Mouse (Mus musculus): ENCODE data around the gene Mansc4. TPM values are rescaled to one million over a fixed set of nuclear protein-coding genes. Genes with fewer than 3 reads are reported as not detected.
A peak's percentile ranks its signal among the peaks of the same experiment; 100 is the strongest.

The Mansc4 gene
- polyA plus RNA-seq (2014; fragmentation: Nextera tagmentation; extraction: Ambion mirVana) = 0.24 TPM in 2 replicates

DNA sequence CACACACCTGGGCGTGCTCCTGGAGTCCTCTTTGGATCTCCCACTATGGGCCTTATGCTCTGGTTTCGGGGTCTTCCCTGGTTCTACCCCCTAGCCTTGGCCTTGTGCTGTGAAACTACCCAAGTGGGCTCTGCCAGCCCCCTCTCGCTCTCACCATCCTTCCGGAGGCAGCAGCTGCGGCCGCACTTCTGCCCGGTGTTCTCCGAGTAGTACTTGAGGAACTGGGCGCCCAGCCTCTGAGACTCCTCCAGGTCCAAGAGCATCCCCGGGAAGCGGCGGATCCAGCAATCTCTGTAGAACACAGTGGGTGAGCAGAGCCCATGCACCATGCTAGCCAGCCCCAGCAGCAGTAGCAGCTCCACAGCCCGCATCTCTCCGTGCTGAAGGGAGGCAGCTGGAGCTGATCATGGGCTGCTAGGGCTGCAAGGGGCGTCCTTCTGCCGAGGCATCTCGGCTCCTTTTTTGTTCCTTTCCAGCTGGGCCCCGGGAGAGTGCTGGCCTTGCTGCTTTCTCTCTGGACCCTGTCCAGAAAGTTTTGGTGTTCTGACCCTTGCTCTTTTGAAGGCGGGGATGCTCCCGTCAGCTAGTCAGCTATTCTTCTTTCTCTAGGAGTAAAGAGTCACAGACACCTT, at the start of gene Mansc4:
TSS of gene Mansc4 (minus strand) at position 439 of the 632 bp plus-strand sequence.
- WGBS = 9% methylated on average over 20 of the region's 20 CpGs
- Histone ChIP-seq H3K36me3 (ENCODE audit: control insufficient read depth, insufficient read depth, low read length) (no peaks in the 10 kb centered on the region), H3K4me1 (ENCODE audit: control insufficient read depth in 2 of 2, insufficient read depth in 2 of 2, low read length in 2 of 2) (peaks cover 7 to 15% of the 10 kb centered on the region in 2 experiments), H3K27ac (replicated peaks in 1 of 2; ENCODE audit: control insufficient read depth in 1 of 2, insufficient read depth in 1 of 2, low read depth in 2 of 2, low read length in 2 of 2) (no peak within 1 kb of the TSS), H3K4me3 (ENCODE audit: control insufficient read depth in 1 of 2, insufficient read depth in 1 of 2, low read depth in 1 of 2, low read length in 2 of 2) (peak within 1 kb of the TSS; percentile 15 to 16; a peak in 2 of 4 replicates), H3K4me2 (ENCODE audit: low read length) (peak within 1 kb of the TSS; percentile 59), H3K9ac (ENCODE audit: low read length) (peak within 1 kb of the TSS; percentile 55), H3K27me3 (ENCODE audit: control insufficient read depth, insufficient read depth, low read length) (no peaks in the 10 kb centered on the region), H3K9me3 (ENCODE audit: control insufficient read depth, low read length) (no peaks in the 10 kb centered on the region)
- ATAC-seq (ENCODE audit: insufficient number of reproducible peaks, insufficient read depth, low FRiP score, low read depth) = no peak

DNA sequence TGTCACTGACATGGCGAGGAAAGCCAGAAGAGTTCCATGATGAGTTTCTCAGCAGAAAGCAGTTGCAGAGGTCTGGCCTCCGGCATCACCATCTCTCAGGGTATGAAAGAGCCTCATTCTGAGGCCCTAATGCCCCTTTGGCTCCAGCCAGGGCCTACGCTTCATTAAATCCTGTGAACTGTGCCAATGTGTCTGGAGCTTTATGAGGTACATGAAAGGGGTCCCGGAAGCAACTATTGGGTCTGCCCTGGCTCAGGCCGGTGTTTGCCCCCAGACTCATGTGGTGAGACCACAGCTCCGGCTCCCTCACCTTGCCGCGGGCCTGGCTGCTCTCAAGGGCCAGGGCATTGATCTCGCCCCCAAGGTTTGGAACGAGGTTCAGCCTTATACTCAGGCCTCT, 40.4 kb upstream of the Mansc4 start:
- no peak overlapping the region for H3K4me3 ChIP-seq (ENCODE audit: control insufficient read depth in 1 of 2, insufficient read depth in 1 of 2, low read depth in 1 of 2, low read length in 2 of 2)
- no peaks in the 10 kb centered on the region for H3K9me3 ChIP-seq (ENCODE audit: control insufficient read depth, low read length)
- no peaks in the 10 kb centered on the region for H3K27me3 ChIP-seq (ENCODE audit: control insufficient read depth, insufficient read depth, low read length)
- no peak overlapping the region for H3K4me2 ChIP-seq (ENCODE audit: low read length)
- H3K9ac ChIP-seq (ENCODE audit: low read length) = no peak overlapping the region
- 84% methylated on average over 10 of the region's 10 CpGs for WGBS
- no peaks in the 10 kb centered on the region for H3K36me3 ChIP-seq (ENCODE audit: control insufficient read depth, insufficient read depth, low read length)
- no peak for ATAC-seq (ENCODE audit: insufficient number of reproducible peaks, insufficient read depth, low FRiP score, low read depth)
- no peaks in the 10 kb centered on the region for H3K4me1 ChIP-seq (ENCODE audit: control insufficient read depth in 2 of 2, insufficient read depth in 2 of 2, low read length in 2 of 2)
- H3K27ac ChIP-seq (replicated peaks in 1 of 2; ENCODE audit: control insufficient read depth in 1 of 2, insufficient read depth in 1 of 2, low read depth in 2 of 2, low read length in 2 of 2) = no peak overlapping the region

DNA sequence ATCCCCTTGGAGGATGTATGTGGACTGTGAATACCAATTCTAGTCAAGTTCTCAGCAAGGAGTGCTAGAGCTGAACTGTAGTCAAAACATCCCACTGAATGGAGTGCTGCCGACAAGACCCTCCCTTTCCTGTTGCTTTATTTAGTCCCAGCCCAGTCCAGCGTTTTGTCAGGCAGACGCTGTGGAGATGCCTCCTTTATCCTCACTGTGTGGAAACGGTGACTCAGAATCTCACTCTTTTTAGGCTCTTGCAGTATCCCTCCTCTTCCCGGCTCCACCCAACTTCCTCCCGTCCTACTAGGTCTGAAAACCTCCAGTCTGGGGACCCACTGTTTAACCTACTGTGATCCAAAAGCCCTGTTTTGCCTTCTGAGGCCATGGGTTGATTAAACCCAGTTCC, 34.5 kb upstream of the Mansc4 start:
- Histone ChIP-seq H3K27me3 (ENCODE audit: control insufficient read depth, insufficient read depth, low read length) (no peaks in the 10 kb centered on the region), H3K4me1 (ENCODE audit: control insufficient read depth in 2 of 2, insufficient read depth in 2 of 2, low read length in 2 of 2) (peaks cover 5 to 8% of the 10 kb centered on the region in 2 experiments), H3K36me3 (ENCODE audit: control insufficient read depth, insufficient read depth, low read length) (no peaks in the 10 kb centered on the region), H3K9me3 (ENCODE audit: control insufficient read depth, low read length) (no peaks in the 10 kb centered on the region), H3K4me3 (ENCODE audit: control insufficient read depth in 1 of 2, insufficient read depth in 1 of 2, low read depth in 1 of 2, low read length in 2 of 2) (no peak overlapping the region), H3K9ac (ENCODE audit: low read length) (no peak overlapping the region), H3K4me2 (ENCODE audit: low read length) (peak overlapping the region; percentile 25; the same call in 1 of the 2 replicates), H3K27ac (replicated peaks in 1 of 2; ENCODE audit: control insufficient read depth in 1 of 2, insufficient read depth in 1 of 2, low read depth in 2 of 2, low read length in 2 of 2) (no peak overlapping the region)
- ATAC-seq (ENCODE audit: insufficient number of reproducible peaks, insufficient read depth, low FRiP score, low read depth) = no peak
- 17% methylated on average over 6 of the region's 6 CpGs for WGBS

DNA sequence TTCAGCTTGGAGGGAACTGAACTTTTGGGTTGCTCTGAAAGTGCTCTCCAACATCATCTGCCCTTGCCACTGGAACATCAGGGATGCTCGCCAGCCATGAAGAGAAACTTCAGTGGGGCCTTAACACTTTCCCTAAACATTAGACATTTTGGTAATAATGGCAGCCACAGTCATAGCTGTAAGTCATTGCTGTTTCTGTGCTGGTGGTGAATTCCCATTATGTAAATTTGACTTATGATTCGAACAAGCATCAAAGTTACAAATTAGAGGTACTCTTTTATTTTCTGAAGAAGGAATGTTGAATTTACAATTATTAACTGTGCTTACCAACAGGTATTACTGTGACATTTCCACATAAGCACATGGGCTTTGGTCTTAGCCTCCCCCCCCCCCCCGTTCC, 31.4 kb upstream of the Mansc4 start:
- peaks cover 5 to 8% of the 10 kb centered on the region in 2 experiments for H3K4me1 ChIP-seq (ENCODE audit: control insufficient read depth in 2 of 2, insufficient read depth in 2 of 2, low read length in 2 of 2)
- no peak for ATAC-seq (ENCODE audit: insufficient number of reproducible peaks, insufficient read depth, low FRiP score, low read depth)
- WGBS = 83% methylated on average over 3 of the region's 3 CpGs
- no peak overlapping the region for H3K9ac ChIP-seq (ENCODE audit: low read length)
- no peak overlapping the region for H3K4me2 ChIP-seq (ENCODE audit: low read length)
- H3K36me3 ChIP-seq (ENCODE audit: control insufficient read depth, insufficient read depth, low read length) = no peaks in the 10 kb centered on the region
- no peaks in the 10 kb centered on the region for H3K27me3 ChIP-seq (ENCODE audit: control insufficient read depth, insufficient read depth, low read length)
- no peak overlapping the region for H3K4me3 ChIP-seq (ENCODE audit: control insufficient read depth in 1 of 2, insufficient read depth in 1 of 2, low read depth in 1 of 2, low read length in 2 of 2)
- no peak overlapping the region for H3K27ac ChIP-seq (replicated peaks in 1 of 2; ENCODE audit: control insufficient read depth in 1 of 2, insufficient read depth in 1 of 2, low read depth in 2 of 2, low read length in 2 of 2)
- H3K9me3 ChIP-seq (ENCODE audit: control insufficient read depth, low read length) = no peaks in the 10 kb centered on the region

DNA sequence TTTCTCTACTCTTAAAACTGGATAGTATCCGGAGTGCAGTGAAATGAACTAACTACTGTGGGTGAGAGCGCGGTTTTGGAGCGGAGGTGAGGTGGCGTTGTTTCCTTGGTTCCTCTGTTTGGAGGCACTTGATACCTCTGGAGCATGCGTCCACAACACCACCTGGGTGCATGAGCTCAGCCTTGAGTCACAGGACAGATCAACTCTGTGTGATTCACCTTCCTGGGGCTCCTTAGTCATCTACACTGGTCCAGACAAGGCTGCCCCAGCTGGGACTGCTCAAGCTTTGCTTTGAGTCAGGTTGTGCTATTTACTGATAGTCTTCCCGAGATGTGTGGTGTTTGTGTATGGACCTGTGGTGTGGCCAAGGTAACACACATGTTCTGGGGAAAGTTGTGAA, 30.9 kb upstream of the Mansc4 start:
- no peak overlapping the region for H3K4me2 ChIP-seq (ENCODE audit: low read length)
- H3K4me1 ChIP-seq (ENCODE audit: control insufficient read depth in 2 of 2, insufficient read depth in 2 of 2, low read length in 2 of 2) = peaks cover 5 to 8% of the 10 kb centered on the region in 2 experiments
- no peaks in the 10 kb centered on the region for H3K27me3 ChIP-seq (ENCODE audit: control insufficient read depth, insufficient read depth, low read length)
- no peaks in the 10 kb centered on the region for H3K9me3 ChIP-seq (ENCODE audit: control insufficient read depth, low read length)
- H3K27ac ChIP-seq (replicated peaks in 1 of 2; ENCODE audit: control insufficient read depth in 1 of 2, insufficient read depth in 1 of 2, low read depth in 2 of 2, low read length in 2 of 2) = no peak overlapping the region
- 0 out of 2 replicates have a peak, but pooled peaks cover 3% of the 10 kb centered on the region for H3K36me3 ChIP-seq (ENCODE audit: control insufficient read depth, insufficient read depth, low read length)
- no peak overlapping the region for H3K9ac ChIP-seq (ENCODE audit: low read length)
- WGBS = 83% methylated on average over 7 of the region's 7 CpGs
- H3K4me3 ChIP-seq (ENCODE audit: control insufficient read depth in 1 of 2, insufficient read depth in 1 of 2, low read depth in 1 of 2, low read length in 2 of 2) = no peak overlapping the region
- no peak for ATAC-seq (ENCODE audit: insufficient number of reproducible peaks, insufficient read depth, low FRiP score, low read depth)

DNA sequence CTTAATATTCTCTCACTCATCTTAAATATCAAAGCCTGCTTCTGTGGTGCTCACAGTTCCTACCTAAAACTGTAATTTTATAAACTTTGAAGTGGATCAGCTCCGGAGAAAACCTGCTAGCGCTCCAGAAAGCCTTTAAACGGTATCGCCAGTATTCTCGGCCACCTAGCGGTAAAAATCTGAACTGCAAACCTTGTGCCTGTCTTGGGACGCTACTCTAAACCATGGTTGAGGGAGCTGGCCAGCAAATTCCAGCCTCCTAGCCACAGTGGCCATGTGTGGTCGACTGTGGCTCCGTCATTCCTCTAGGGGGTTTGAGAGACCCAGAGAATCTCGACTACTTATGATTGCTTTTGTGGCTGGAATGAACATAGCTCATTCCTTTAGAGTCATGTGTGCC, 29.7 kb upstream of the Mansc4 start:
- Histone ChIP-seq H3K4me2 (ENCODE audit: low read length) (no peak overlapping the region), H3K27ac (replicated peaks in 1 of 2; ENCODE audit: control insufficient read depth in 1 of 2, insufficient read depth in 1 of 2, low read depth in 2 of 2, low read length in 2 of 2) (no peak overlapping the region), H3K4me3 (ENCODE audit: control insufficient read depth in 1 of 2, insufficient read depth in 1 of 2, low read depth in 1 of 2, low read length in 2 of 2) (no peak overlapping the region), H3K4me1 (ENCODE audit: control insufficient read depth in 2 of 2, insufficient read depth in 2 of 2, low read length in 2 of 2) (peaks cover 5 to 8% of the 10 kb centered on the region in 2 experiments), H3K36me3 (ENCODE audit: control insufficient read depth, insufficient read depth, low read length) (peaks cover 11% of the 10 kb centered on the region), H3K27me3 (ENCODE audit: control insufficient read depth, insufficient read depth, low read length) (no peaks in the 10 kb centered on the region), H3K9me3 (ENCODE audit: control insufficient read depth, low read length) (no peaks in the 10 kb centered on the region), H3K9ac (ENCODE audit: low read length) (no peak overlapping the region)
- 6% methylated on average over 10 of the region's 10 CpGs for WGBS
- ATAC-seq (ENCODE audit: insufficient number of reproducible peaks, insufficient read depth, low FRiP score, low read depth) = no peak

DNA sequence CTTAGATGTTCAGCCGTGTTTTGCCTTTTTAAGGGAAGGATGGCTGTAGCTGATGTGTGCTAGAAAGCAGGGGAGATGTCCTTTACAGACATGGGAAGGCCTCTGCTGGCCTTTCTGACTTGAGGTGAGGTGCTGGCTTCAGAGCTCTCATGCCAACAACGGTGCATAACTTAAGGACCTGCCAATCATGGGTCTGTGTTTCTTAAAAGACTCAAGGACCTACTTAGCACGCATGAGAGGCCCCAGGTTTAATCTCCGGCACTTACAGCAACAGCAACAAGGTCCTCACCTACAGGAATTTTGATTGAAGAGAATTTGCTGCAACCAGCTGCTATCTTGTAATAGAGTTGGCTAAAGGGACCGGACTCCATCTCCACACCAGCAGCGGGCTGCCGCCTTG, 22.5 kb upstream of the Mansc4 start:
- H3K9me3 ChIP-seq (ENCODE audit: control insufficient read depth, low read length) = no peaks in the 10 kb centered on the region
- peaks cover 50% of the 10 kb centered on the region for H3K36me3 ChIP-seq (ENCODE audit: control insufficient read depth, insufficient read depth, low read length)
- H3K4me2 ChIP-seq (ENCODE audit: low read length) = no peak overlapping the region
- WGBS = 46% methylated on average over 7 of the region's 7 CpGs
- H3K27ac ChIP-seq (replicated peaks in 1 of 2; ENCODE audit: control insufficient read depth in 1 of 2, insufficient read depth in 1 of 2, low read depth in 2 of 2, low read length in 2 of 2) = no peak overlapping the region
- no peak overlapping the region for H3K4me3 ChIP-seq (ENCODE audit: control insufficient read depth in 1 of 2, insufficient read depth in 1 of 2, low read depth in 1 of 2, low read length in 2 of 2)
- no peak overlapping the region for H3K9ac ChIP-seq (ENCODE audit: low read length)
- H3K4me1 ChIP-seq (ENCODE audit: control insufficient read depth in 2 of 2, insufficient read depth in 2 of 2, low read length in 2 of 2) = peaks cover 4 to 5% of the 10 kb centered on the region in 2 experiments; a peak in 2 of 4 replicates
- no peaks in the 10 kb centered on the region for H3K27me3 ChIP-seq (ENCODE audit: control insufficient read depth, insufficient read depth, low read length)
- no peak for ATAC-seq (ENCODE audit: insufficient number of reproducible peaks, insufficient read depth, low FRiP score, low read depth)

DNA sequence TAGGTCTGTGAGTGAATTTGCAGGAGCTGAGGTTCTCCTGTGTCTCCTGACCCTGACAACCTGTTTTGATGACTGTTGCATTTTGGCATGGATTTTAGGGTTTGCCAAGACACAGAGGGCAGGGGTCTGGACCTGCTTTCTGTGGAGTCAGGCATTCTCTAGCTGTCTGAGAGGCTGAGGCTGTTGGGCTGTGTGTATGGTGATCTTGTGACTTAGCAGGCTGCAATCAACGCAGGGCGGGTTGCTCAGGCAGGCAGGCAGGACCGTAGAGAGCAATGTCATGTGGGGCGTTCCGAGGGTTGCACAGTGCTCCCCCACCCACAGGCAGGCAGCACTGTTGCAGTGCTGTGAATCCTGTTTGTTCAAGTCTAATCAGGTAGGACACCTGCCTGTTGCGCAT, 19.9 kb upstream of the Mansc4 start:
- H3K4me3 ChIP-seq (ENCODE audit: control insufficient read depth in 1 of 2, insufficient read depth in 1 of 2, low read depth in 1 of 2, low read length in 2 of 2) = no peak overlapping the region
- no peaks in the 10 kb centered on the region for H3K9me3 ChIP-seq (ENCODE audit: control insufficient read depth, low read length)
- H3K9ac ChIP-seq (ENCODE audit: low read length) = no peak overlapping the region
- peaks cover 58% of the 10 kb centered on the region for H3K36me3 ChIP-seq (ENCODE audit: control insufficient read depth, insufficient read depth, low read length)
- peaks cover 4 to 5% of the 10 kb centered on the region in 2 experiments; a peak in 2 of 4 replicates for H3K4me1 ChIP-seq (ENCODE audit: control insufficient read depth in 2 of 2, insufficient read depth in 2 of 2, low read length in 2 of 2)
- WGBS = 84% methylated on average over 6 of the region's 6 CpGs
- no peak overlapping the region for H3K4me2 ChIP-seq (ENCODE audit: low read length)
- no peaks in the 10 kb centered on the region for H3K27me3 ChIP-seq (ENCODE audit: control insufficient read depth, insufficient read depth, low read length)
- no peak; the same call in 1 of the 2 replicates for ATAC-seq (ENCODE audit: insufficient number of reproducible peaks, insufficient read depth, low FRiP score, low read depth)
- no peak overlapping the region for H3K27ac ChIP-seq (replicated peaks in 1 of 2; ENCODE audit: control insufficient read depth in 1 of 2, insufficient read depth in 1 of 2, low read depth in 2 of 2, low read length in 2 of 2)

Data from heart, embryonic 14.5 days (tissue).